13 mouse cellular contexts compared by ENCODE assay signal in the genomic region with DNA sequence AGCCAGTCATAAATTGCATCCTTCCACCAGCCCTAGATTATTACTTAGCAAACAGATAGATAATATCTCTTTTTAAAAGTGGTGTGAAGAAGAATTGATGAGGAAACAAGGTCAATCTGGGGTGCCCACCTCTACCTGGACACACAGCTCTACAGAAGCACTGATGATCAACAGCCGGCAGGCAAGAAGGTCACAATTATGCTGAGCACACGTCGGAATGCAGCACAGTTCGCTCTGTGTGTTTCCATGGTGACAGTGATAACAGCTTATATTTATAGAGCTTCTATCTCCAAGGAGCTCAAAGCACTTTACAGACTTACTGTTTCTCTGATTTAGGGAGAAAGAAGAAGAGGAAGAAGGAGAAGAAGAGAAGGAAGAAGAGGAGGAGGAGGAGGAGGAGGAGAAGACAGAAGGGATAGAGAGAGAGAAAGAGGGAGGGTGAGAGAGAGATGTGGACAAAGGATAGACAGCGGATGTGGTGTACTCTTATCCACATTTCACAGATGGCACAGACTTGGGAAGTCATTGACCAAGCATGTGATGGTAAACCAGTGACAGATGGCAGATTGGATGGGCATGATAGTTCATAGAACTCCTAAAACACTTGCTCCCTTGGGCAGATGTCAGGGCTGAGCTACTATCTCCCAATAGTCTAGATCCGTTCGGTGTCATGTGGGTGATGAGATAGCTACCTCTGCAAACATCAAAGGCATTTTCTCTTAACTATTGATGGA. TPM values are rescaled to one million over a fixed set of nuclear protein-coding genes. Genes with fewer than 3 reads are reported as not detected.
DNase-seq lines count a peak whose midpoint lies in the region; ATAC-seq and TF ChIP-seq lines count a peak whose summit lies in the region.
"Had no signal": no experiment of that assay in that cellular context is flagged by ENCODE, and none has a peak within 500 bp of the region (broad histone marks: within the 10 kb centered on the region; RNA-seq: fewer than 3 reads in every experiment).

No protein-coding gene starts in this region.

- H3K9ac ChIP-seq in forebrain, embryonic 12.5 days, result no peak overlapping the region
- H3K9ac ChIP-seq in midbrain, embryonic 15.5 days, result no peak overlapping the region
- H3K9ac ChIP-seq: embryonic facial prominence, embryonic 15.5 days; limb, embryonic 12.5 days had no signal

- no peaks in the 10 kb centered on the region for H3K36me3 ChIP-seq in forebrain, embryonic 12.5 days (replicated peaks)
- no peaks in the 10 kb centered on the region for H3K36me3 ChIP-seq in midbrain, embryonic 15.5 days (replicated peaks)
- H3K36me3 ChIP-seq: embryonic facial prominence, embryonic 15.5 days; limb, embryonic 12.5 days had no signal

- WGBS in forebrain, embryonic 12.5 days, result 72% methylated on average over 7 of the region's 7 CpGs
- WGBS in midbrain, embryonic 15.5 days, result 52% methylated on average over 7 of the region's 7 CpGs

- no peaks in the 10 kb centered on the region for H3K27me3 ChIP-seq in forebrain, embryonic 12.5 days
- no peaks in the 10 kb centered on the region for H3K27me3 ChIP-seq in midbrain, embryonic 15.5 days (replicated peaks)
- H3K27me3 ChIP-seq: embryonic facial prominence, embryonic 15.5 days; limb, embryonic 12.5 days had no signal

- no peak overlapping the region for H3K4me2 ChIP-seq in forebrain, embryonic 12.5 days
- H3K4me2 ChIP-seq in midbrain, embryonic 15.5 days, result no peak overlapping the region
- H3K4me2 ChIP-seq: embryonic facial prominence, embryonic 15.5 days; limb, embryonic 12.5 days had no signal

- H3K4me1 ChIP-seq in forebrain, embryonic 12.5 days, result peaks cover 10% of the 10 kb centered on the region; the same call in 1 of the 2 replicates
- peaks cover 9% of the 10 kb centered on the region for H3K4me1 ChIP-seq in midbrain, embryonic 15.5 days
- H3K4me1 ChIP-seq: embryonic facial prominence, embryonic 15.5 days; limb, embryonic 12.5 days had no signal

- no peak for DNase-seq in frontal cortex, postnatal 10 days (ENCODE audit: low spot score in 2 of 2)
- DNase-seq in left cerebral cortex, adult 2 months (ENCODE audit: extremely low spot score in 1 of 2, low spot score in 2 of 2), result no peak
- DNase-seq in left cerebral cortex, adult 11 months (ENCODE audit: low spot score), result no peak
- no peak for DNase-seq in kidney, adult 8-10 months
- DNase-seq in ovary, adult 18-20 months (ENCODE audit: low spot score), result no peak
- DNase-seq: adrenal gland, adult 2 months; gastrocnemius, postnatal 36 days; kidney, postnatal 36 days had no signal

- ATAC-seq in frontal cortex, adult (ENCODE audit: low TSS enrichment), result peak; percentile 94
- ATAC-seq in forebrain, embryonic 12.5 days (ENCODE audit: low FRiP score), result peak; percentile 61; the same call in 1 of the 2 replicates
- peak; percentile 91 for ATAC-seq in midbrain, embryonic 15.5 days (replicated peaks)

- peak overlapping the region; percentile 85 for H3K27ac ChIP-seq in left cerebral cortex, adult 2 months
- no peak overlapping the region for H3K27ac ChIP-seq in forebrain, embryonic 12.5 days
- peak overlapping the region; percentile 39; the same call in 1 of the 2 replicates for H3K27ac ChIP-seq in midbrain, embryonic 15.5 days
- H3K27ac ChIP-seq: embryonic facial prominence, embryonic 15.5 days; limb, embryonic 12.5 days had no signal

- H3K9me3 ChIP-seq in forebrain, embryonic 12.5 days, result no peaks in the 10 kb centered on the region
- no peaks in the 10 kb centered on the region for H3K9me3 ChIP-seq in midbrain, embryonic 15.5 days
- H3K9me3 ChIP-seq: embryonic facial prominence, embryonic 15.5 days; limb, embryonic 12.5 days had no signal

- H3K4me3 ChIP-seq in left cerebral cortex, adult 2 months, result no peak overlapping the region
- no peak overlapping the region for H3K4me3 ChIP-seq in forebrain, embryonic 12.5 days (replicated peaks)
- no peak overlapping the region for H3K4me3 ChIP-seq in midbrain, embryonic 15.5 days
- H3K4me3 ChIP-seq: embryonic facial prominence, embryonic 15.5 days; limb, embryonic 12.5 days had no signal

- TF ChIP-seq CTCF in left cerebral cortex, adult 2 months (IDR thresholded peaks at IDR 0.05), result no peak

- intact Hi-C loops in left cerebral cortex, adult 2 months (cut with DNase I), result loop anchor here (5.0 kb wide), 2 partner anchors 67 to 92 kb away; no protein-coding TSS in a partner anchor

RNA-seq across cellular contexts. Expression of a gene that starts 16.8 kb away (rescaled TPM):
- 1,000 to 10,000 TPM; 1,624 to 1,674 TPM for total RNA-seq in left cerebral cortex, adult 2 months (2021)
- 28.6 and 29.7 TPM in 2 replicates for polyA plus RNA-seq in forebrain, embryonic 12.5 days (2016; fragmentation: Nextera tagmentation; extraction: Ambion mirVana)
- polyA plus RNA-seq in midbrain, embryonic 15.5 days (2015; fragmentation: Nextera tagmentation; extraction: Ambion mirVana), result 210 and 216 TPM in 2 replicates
